Mouse (Mus musculus) intestine, embryonic 15.5 days (tissue): Measurements from ENCODE around the gene Ppip5k1. TPM values are rescaled to one million over a fixed set of nuclear protein-coding genes. Genes with fewer than 3 reads are reported as not detected.
"Not testable (repeated sequence)": the region's sequence is repeated elsewhere in the genome, so short reads cannot be mapped to it uniquely, and the experiment has no call there.

Experiments
- ATAC-seq: fragments of 200-750 bp; cut with Nextera tagmentation; 2 replicates; pipeline ENCODE4 v1.8.0; 2017; ENCODE audit warnings: moderate TSS enrichment, moderate library complexity
- H3K27ac ChIP-seq: fragments of 300-500 bp; sonication (generic); 2 replicates; pipeline ENCODE4 v1.5.1; 2015; ENCODE audit warnings: mild to moderate bottlenecking, inconsistent platforms
- H3K27me3 ChIP-seq: fragments of 300-500 bp; sonication (generic); replicated peaks from 2 replicates; pipeline ENCODE4 v1.6.1; 2015; ENCODE audit warnings: inconsistent platforms
- H3K36me3 ChIP-seq: fragments of 300-500 bp; sonication (generic); 2 replicates; pipeline ENCODE4 v1.6.1; 2015; ENCODE audit warnings: inconsistent platforms
- H3K4me1 ChIP-seq: fragments of 300-500 bp; sonication (generic); replicated peaks from 2 replicates; pipeline ENCODE4 v1.6.1; 2015; ENCODE audit warnings: inconsistent platforms
- H3K4me2 ChIP-seq: fragments of 300-500 bp; sonication (generic); replicated peaks from 2 replicates; pipeline ENCODE4 v1.6.1; 2015; ENCODE audit warnings: mild to moderate bottlenecking, inconsistent platforms
- H3K4me3 ChIP-seq: fragments of 300-500 bp; sonication (generic); replicated peaks from 2 replicates; pipeline ENCODE4 v1.5.1; 2015; ENCODE audit warnings: inconsistent platforms
- H3K9ac ChIP-seq: fragments of 300-500 bp; sonication (generic); 2 replicates; pipeline ENCODE4 v1.6.1; 2015; ENCODE audit warnings: inconsistent platforms
- H3K9me3 ChIP-seq: fragments of 300-500 bp; sonication (generic); 2 replicates; pipeline ENCODE4 v1.6.1; 2016; ENCODE audit warnings: inconsistent platforms
- WGBS: fragments of 180-500 bp; shearing (Covaris S2); methylation state at CpG from one replicate; pipeline ENCODE4 v1.1.7; 2015; 5-methylcytosine and 5-hydroxymethylcytosine counted together
- polyA plus RNA-seq: library from polyadenylated mRNA; unstranded; fragments of >200 nt; fragmentation: Nextera tagmentation; extraction: Ambion mirVana; gene quantifications from 2 replicates; pipeline ENCODE4 v1.2.1, GENCODE M21; 2015

The Ppip5k1 gene
- polyA plus RNA-seq, result 15.4 and 16.3 TPM in 2 replicates

DNA sequence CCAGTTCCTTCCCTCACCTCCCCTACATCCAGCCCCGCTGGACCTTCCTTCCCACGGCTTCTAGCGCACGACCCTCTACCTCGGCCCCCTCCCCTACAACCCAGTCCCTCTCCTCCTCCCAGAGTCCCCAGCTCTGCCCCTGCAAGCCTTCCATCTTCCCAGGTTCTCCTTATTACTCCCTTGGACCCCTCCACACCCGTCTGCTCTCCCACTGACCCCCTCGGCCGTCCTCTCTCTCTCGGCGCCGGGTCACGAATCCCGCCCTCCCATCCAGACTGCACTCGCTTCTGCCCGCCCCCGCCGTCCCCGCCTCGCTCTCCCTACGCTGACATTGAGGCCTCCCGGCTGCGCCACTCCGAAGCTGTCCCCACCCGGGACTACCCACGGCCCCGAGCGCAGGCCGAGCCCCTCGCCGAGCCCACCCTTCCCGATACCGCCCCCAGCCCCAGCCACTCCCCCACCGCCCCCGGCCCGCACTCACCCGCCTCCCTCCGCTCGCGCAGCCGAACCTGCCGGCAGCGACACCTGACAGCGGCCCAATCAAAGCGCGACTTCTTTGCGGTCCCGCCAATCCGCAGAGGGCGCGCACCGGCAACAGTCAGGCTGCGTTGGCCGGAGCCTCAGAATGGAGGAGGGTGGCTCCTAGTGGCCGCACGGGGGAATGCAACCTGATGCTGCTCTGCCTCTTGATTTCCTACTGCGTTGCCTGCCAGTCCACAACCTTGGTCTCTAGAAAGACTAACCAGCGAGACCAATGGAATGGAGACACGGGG, at the start of gene Ppip5k1:
Ppip5k1 (minus strand) TSS at position 577 of the 773 bp plus-strand sequence.
- Histone ChIP-seq H3K4me2 (peak within 1 kb of the TSS; percentile 75), H3K36me3 (no peaks in the 10 kb centered on the region), H3K27me3 (no peaks in the 10 kb centered on the region), H3K9ac (peak within 1 kb of the TSS; percentile 73), H3K4me3 (peak within 1 kb of the TSS; percentile 68), H3K9me3 (no peaks in the 10 kb centered on the region), H3K27ac (0 out of 2 replicates have a peak within 1 kb of the TSS, but pooled peaks have one; percentile 14), H3K4me1 (peaks cover 13% of the 10 kb centered on the region)
- peak; percentile 92 for ATAC-seq
- under 1% methylated on average over 52 of the region's 58 CpGs for WGBS

DNA sequence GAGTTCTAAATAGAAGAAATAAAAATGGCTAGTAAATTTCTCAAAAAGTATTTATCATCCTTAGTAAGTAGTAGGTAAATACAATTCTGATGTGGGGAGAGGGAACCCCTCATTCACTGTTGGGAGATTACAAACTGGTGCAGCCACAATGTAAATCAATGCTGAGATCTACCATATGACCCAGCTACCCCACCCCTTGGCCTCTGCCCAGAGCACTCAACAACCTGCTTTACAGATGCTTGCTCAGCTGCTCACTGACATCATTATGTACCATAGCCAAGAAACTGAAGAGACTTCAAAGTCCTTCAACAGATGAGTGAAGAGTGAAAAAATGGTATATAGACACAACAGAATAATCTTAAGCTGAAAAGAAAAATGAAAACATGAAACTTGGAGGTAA, 48.1 kb upstream of the Ppip5k1 start:
- ATAC-seq, result no peak
- Histone ChIP-seq H3K9me3 (no peaks in the 10 kb centered on the region), H3K27ac (no peak overlapping the region), H3K4me1 (no peaks in the 10 kb centered on the region), H3K4me2 (no peak overlapping the region), H3K27me3 (no peaks in the 10 kb centered on the region), H3K36me3 (no peaks in the 10 kb centered on the region), H3K4me3 (no peak overlapping the region), H3K9ac (no peak overlapping the region)

DNA sequence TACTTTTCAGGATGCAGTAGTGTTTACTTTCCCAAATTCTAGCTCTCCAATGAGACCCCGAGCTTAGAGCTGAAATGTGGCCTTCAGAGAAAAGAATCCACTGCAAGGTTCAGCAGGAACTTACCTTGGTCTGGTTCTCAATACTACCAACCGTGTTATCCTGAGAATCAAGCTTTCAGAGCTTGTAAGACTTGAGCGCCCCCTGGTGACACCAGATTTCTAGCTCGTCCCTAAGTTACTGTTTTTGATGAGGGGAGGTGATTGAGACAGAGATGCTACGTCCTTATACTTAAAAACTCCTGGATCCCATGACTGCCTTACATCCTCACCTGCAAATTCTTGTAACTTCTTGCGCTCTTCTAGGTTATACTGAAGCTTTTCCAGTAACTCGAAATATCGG, 41.4 kb upstream of the Ppip5k1 start:
- no peaks in the 10 kb centered on the region for H3K27me3 ChIP-seq
- H3K4me2 ChIP-seq, result no peak overlapping the region
- no peak overlapping the region for H3K4me3 ChIP-seq
- 15% methylated on average over 8 of the region's 8 CpGs for WGBS
- no peaks in the 10 kb centered on the region for H3K36me3 ChIP-seq
- no peaks in the 10 kb centered on the region for H3K4me1 ChIP-seq
- H3K9me3 ChIP-seq, result no peaks in the 10 kb centered on the region
- no peak overlapping the region for H3K9ac ChIP-seq
- ATAC-seq, result 0 out of 2 replicates have a peak, but pooled peaks have one; percentile 47
- no peak overlapping the region for H3K27ac ChIP-seq

DNA sequence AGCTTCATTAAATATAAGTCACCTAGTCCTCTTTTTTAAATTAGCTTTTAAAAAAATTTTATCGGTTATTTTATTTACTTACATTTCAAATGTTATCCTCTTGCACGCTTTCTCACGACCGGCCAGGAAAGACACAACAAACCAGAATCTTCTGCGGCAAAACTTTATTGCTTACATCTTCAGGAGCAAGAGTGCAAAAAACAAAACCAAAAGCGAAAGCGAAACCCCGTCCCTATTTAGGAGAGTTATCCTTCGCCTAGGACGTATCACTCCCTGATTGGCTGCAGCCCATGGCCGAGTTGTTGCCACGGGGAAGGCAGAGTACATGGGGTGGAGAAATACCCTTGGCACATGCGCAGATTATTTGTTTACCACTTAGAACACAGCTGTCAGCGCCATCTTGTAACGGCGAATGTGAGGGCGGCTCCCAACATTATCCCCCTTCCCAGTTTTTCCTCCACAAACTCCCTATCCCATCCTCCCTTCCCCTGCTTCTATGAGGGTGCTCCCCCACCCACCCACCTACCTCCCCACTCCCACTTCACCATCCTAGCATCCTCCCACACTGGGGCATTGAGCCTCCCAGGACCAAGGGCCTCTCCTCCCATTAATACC, 31.9 kb upstream of the Ppip5k1 start, which contains the start of gene Strc:
Strc (minus strand) TSS at position 208 of the 615 bp plus-strand sequence.
- WGBS, result 92% methylated on average over 17 of the region's 17 CpGs
- H3K4me2 ChIP-seq, ATAC-seq: not testable (repeated sequence)

DNA sequence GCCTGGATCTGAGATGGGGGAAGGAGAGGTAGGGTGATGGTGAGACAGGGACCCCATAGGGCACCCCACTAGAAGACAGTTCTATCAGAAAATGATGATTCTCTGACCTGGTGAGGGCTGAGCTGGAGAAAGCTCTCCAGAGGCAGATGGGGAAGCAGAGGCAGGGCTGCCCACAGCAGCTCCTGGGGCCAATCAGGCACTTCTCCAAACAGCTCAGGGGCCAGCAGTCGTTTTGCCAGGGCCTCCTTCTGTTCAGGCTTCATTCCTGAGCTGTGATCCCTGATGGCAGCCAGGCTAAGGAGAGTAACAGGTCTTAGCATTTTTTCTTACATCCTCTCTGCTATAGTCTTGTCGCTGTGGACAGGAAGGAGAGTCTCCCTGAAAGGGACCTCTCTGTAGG, 19.6 kb upstream of the Ppip5k1 start:
- H3K9ac ChIP-seq, result no peak overlapping the region
- no peak overlapping the region for H3K27ac ChIP-seq
- H3K27me3 ChIP-seq, result no peaks in the 10 kb centered on the region
- H3K4me1 ChIP-seq, result no peaks in the 10 kb centered on the region
- H3K9me3 ChIP-seq, result no peaks in the 10 kb centered on the region
- ATAC-seq, result no peak
- WGBS, result 55% methylated on average over 2 of the region's 2 CpGs
- H3K4me3 ChIP-seq, result no peak overlapping the region
- no peak overlapping the region for H3K4me2 ChIP-seq
- H3K36me3 ChIP-seq, result no peaks in the 10 kb centered on the region

More for the DNA sequence above, 31.9 kb upstream of the Ppip5k1 start, which contains the start of gene Strc:
- H3K4me1 ChIP-seq, H3K27ac ChIP-seq, H3K4me3 ChIP-seq, H3K27me3 ChIP-seq, H3K36me3 ChIP-seq, H3K9me3 ChIP-seq, H3K9ac ChIP-seq: not testable (repeated sequence)

DNA sequence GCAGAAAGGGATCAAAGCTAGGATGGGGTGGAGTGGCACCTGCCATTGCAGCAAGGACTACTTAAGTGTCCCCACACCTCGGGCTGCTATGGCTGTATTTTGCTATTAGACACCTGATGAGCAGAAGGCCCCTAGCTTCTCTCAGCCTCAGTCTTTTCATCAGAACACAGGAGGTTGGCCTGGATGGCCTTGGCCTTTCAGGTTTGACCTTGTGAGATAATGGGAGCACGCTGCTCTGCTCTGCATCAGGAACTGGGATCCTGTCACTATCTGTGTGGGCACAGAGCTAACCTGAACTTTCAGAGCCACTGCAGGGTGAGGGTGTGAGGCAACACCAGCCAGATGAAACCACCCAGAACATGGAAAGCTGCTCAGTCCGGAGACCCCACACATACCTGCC, 17.1 kb upstream of the Ppip5k1 start:
- no peak overlapping the region for H3K9ac ChIP-seq
- H3K4me3 ChIP-seq, result no peak overlapping the region
- no peak for ATAC-seq
- no peaks in the 10 kb centered on the region for H3K27me3 ChIP-seq
- 65% methylated on average over 3 of the region's 3 CpGs for WGBS
- no peaks in the 10 kb centered on the region for H3K36me3 ChIP-seq
- H3K9me3 ChIP-seq, result no peaks in the 10 kb centered on the region
- no peaks in the 10 kb centered on the region for H3K4me1 ChIP-seq
- no peak overlapping the region for H3K4me2 ChIP-seq
- H3K27ac ChIP-seq, result no peak overlapping the region

DNA sequence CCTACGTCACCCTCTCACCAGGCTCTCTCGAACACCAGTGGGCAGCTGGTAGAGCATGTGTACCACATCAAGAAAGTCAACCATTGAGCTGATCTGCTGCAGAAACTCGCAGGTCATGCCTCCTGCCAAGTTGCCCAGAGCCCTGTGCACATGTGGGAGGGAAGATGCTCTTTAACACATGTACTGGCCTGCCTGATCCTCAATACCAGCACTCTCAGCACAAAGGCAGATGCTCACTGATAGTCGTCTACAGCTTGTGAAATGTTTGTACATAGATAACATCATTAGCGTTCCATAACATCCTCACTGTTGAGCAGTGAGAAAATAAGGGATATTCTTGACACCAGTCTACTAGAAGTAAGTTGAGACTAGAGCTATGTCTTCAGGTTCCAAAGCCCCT, 15.7 kb upstream of the Ppip5k1 start:
- Histone ChIP-seq H3K27ac (no peak overlapping the region), H3K9ac (no peak overlapping the region), H3K9me3 (no peaks in the 10 kb centered on the region), H3K27me3 (no peaks in the 10 kb centered on the region), H3K4me3 (no peak overlapping the region), H3K4me2 (no peak overlapping the region), H3K4me1 (no peaks in the 10 kb centered on the region), H3K36me3 (no peaks in the 10 kb centered on the region)
- no peak for ATAC-seq
- WGBS, result 79% methylated on average over 5 of the region's 5 CpGs

DNA sequence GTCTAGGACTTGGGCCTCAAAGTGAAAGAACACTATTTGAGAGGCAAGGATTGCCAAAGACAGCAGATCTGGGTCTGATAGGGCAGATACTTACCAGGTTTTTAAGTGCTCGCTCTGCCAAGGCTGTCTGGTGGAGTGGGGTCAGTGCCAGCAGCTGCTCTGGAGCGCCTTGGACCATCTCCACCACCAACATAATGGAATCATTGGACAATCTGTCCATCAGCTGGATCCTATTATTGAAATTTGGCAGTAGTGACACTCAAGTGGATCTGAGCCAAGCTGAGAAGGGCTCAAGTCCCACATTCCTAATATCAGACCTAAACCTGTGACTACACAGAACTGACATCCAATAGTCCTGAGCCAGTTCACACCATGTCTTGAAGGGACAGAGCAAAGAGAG, 13.6 kb upstream of the Ppip5k1 start:
- Histone ChIP-seq H3K4me1 (no peaks in the 10 kb centered on the region), H3K9ac (no peak overlapping the region)

DNA sequence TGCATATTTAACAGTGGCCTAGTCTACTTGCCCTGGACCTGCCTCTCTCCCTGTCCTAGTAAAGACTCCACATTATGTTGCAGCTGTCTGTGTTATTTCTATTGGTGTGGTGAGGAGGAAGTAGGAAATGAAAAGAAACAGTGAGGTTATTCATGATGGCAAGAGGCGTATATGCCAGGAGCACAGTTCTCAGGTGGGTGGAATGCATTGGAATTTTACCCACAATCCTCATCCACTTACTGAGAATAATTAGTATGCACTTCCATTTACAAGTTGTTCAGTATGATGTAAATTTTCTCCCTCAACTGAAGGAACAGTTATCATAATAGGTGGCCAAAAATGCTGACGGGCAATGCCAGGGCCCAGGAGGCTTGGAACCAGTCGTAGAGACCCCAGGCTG, 8.5 kb upstream of the Ppip5k1 start:
- no peak for ATAC-seq
- Histone ChIP-seq H3K4me1 (peaks cover 5% of the 10 kb centered on the region; the same call in 1 of the 2 replicates), H3K9ac (no peak overlapping the region), H3K9me3 (no peaks in the 10 kb centered on the region), H3K4me3 (no peak overlapping the region), H3K4me2 (no peak overlapping the region), H3K27ac (no peak overlapping the region), H3K36me3 (no peaks in the 10 kb centered on the region), H3K27me3 (no peaks in the 10 kb centered on the region)
- 82% methylated on average over 3 of the region's 3 CpGs for WGBS

More for the DNA sequence above, 13.6 kb upstream of the Ppip5k1 start:
- ATAC-seq, result no peak
- H3K4me2 ChIP-seq, result no peak overlapping the region
- H3K4me3 ChIP-seq, result no peak overlapping the region
- H3K27ac ChIP-seq, result no peak overlapping the region
- no peaks in the 10 kb centered on the region for H3K9me3 ChIP-seq
- no peaks in the 10 kb centered on the region for H3K36me3 ChIP-seq
- WGBS, result 83% methylated on average over 2 of the region's 2 CpGs
- no peaks in the 10 kb centered on the region for H3K27me3 ChIP-seq

DNA sequence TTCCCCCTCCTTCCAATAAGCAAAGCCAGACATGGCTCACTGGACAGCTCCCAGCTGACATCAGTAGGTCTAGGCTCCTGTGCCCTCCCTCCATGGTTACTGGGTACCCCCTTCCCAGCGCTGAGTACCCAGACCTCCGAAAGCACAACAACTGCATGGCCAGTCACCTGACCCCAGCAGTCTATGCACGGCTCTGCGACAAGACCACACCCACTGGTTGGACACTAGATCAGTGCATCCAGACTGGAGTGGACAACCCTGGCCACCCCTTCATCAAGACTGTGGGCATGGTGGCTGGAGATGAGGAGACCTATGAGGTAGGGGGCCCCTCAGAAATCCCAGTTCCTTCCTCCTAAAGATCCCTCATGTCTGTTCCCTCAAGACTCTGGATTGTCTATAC, 4.3 kb upstream of the Ppip5k1 start:
- no peaks in the 10 kb centered on the region for H3K27me3 ChIP-seq
- H3K27ac ChIP-seq, result no peak overlapping the region
- peak overlapping the region; percentile 61; the same call in 1 of the 2 replicates for H3K4me2 ChIP-seq
- no peaks in the 10 kb centered on the region for H3K36me3 ChIP-seq
- ATAC-seq, result no peak
- no peak overlapping the region for H3K4me3 ChIP-seq
- no peak overlapping the region for H3K9ac ChIP-seq
- WGBS, result 44% methylated on average over 4 of the region's 4 CpGs
- peaks cover 9% of the 10 kb centered on the region; the same call in 1 of the 2 replicates for H3K4me1 ChIP-seq
- H3K9me3 ChIP-seq, result no peaks in the 10 kb centered on the region

DNA sequence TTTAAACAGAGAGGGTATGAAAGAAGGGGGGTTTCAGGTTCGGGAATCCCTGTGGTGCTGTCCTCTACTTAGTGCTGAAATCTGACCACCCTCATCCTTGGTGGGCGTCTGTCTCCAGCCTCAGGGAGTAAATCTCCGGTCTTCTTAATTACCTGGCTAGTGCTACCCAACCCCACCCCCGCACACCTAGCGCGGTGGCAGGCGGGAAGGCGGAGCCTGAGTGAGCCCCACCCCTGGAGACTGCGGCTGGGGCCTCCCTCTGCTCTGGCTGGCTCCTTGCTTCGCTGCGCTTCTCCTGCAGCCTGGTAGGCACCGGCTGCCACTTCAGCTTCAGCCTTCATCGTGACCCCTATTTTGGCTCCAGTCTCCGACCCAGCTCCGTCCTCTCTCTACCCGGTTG, 3.2 kb upstream of the Ppip5k1 start:
- H3K4me2 ChIP-seq, result peak overlapping the region; percentile 61
- ATAC-seq, result peak; percentile 84
- H3K27ac ChIP-seq, result peak overlapping the region; percentile 84
- H3K27me3 ChIP-seq, result no peaks in the 10 kb centered on the region
- H3K9me3 ChIP-seq, result no peaks in the 10 kb centered on the region
- H3K4me1 ChIP-seq, result peaks cover 13% of the 10 kb centered on the region
- peak overlapping the region; percentile 41 for H3K9ac ChIP-seq
- peak overlapping the region; percentile 40 for H3K4me3 ChIP-seq
- WGBS, result under 1% methylated on average over 16 of the region's 16 CpGs
- H3K36me3 ChIP-seq, result no peaks in the 10 kb centered on the region

DNA sequence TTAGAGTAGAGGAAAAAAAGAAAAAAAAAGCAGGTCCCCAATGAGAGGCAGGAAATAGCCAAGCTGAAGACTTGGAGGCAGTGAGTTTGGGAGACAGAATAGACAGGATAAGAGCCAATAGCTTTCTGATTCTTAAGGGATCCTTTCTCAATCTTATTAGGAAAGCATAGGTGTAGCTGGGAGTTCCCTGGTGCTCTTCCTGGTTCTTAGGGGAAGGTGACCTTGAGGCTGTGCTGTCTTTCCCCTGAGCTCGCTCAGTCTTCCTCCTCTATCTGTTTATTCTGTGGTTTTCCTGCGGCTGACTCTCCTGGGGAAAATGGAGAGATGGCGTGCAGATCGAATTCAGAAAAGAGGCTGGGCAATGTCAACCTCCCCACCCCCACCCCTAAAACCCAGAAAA, 2.8 kb upstream of the Ppip5k1 start:
- 3% methylated on average over 4 of the region's 4 CpGs for WGBS
- no peaks in the 10 kb centered on the region for H3K27me3 ChIP-seq
- H3K4me2 ChIP-seq, result peak overlapping the region; percentile 61
- H3K27ac ChIP-seq, result peak overlapping the region; percentile 84
- H3K9ac ChIP-seq, result no peak overlapping the region
- H3K4me1 ChIP-seq, result peaks cover 13% of the 10 kb centered on the region
- H3K4me3 ChIP-seq, result peak overlapping the region; percentile 40
- H3K36me3 ChIP-seq, result no peaks in the 10 kb centered on the region
- H3K9me3 ChIP-seq, result no peaks in the 10 kb centered on the region
- peak; percentile 40 for ATAC-seq
